Mouse (Mus musculus): ENCODE measurements at regions not wholly inside any gene's neighbourhood (a gene's known extent, or its start where the extent isn't known, plus 50 kb on each side); places are given as distances from the start of the nearest gene placed in this dataset.

DNA sequence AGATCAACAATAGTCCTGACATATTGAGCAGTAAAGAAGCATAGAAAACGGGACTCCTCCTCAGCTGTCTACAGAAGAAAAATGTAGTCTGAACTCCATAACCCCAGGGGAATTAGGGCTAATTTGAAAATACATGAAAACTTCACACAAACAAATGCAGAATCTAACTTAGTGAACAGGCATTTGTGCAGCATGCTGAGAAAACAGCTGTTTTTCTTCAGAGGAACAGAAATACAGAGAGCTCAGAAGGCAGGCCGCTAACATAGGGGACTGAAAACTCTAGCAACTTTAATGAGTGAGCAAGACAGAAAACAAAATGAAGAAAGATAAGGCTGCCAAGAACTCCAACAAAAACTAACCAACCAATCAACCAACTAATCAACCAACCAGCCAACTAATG, 172.7 kb upstream of the Zc3h12c start:
- Histone ChIP-seq H3K4me2 (replicated peaks) (no peak overlapping the region), H3K4me1 (no peaks in the 10 kb centered on the region), H3K9me3 (no peaks in the 10 kb centered on the region), H3K27me3 (no peaks in the 10 kb centered on the region), H3K4me3 (no peak overlapping the region), H3K27ac (no peak overlapping the region), H3K9ac (no peak overlapping the region), H3K36me3 (no peaks in the 10 kb centered on the region)
- 72% methylated on average over 2 of the region's 2 CpGs for WGBS
- no peak for ATAC-seq (ENCODE audit: insufficient number of reproducible peaks, insufficient read depth, low FRiP score, low TSS enrichment)

DNA sequence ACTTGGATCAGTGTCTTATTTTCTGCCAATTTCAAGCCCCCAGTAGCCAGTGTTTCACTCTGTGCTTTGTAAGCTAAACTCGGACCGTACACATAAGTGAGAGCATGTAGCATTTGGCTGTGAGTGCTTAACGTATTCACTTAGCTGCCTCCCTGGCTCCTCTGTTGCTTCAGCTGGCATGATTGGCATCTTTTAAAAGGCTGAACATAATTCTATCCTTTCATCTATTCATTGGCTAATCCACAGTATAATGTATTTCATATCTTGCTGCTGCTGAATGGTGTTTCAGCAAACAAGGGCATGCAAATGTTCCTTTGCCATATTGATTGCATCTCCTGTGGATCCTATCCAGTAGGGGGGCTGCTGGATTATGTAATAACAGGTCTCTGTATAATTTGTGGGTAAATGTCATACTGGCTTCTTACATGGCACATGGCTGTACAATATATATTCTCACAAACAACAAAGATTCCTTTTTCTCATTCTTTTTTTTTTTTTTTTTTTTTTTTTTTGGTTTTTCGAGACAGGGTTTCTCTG, 169.5 kb upstream of the Zc3h12c start:
- 73% methylated on average over 4 of the region's 4 CpGs for WGBS
- no peak overlapping the region for H3K27ac ChIP-seq

DNA sequence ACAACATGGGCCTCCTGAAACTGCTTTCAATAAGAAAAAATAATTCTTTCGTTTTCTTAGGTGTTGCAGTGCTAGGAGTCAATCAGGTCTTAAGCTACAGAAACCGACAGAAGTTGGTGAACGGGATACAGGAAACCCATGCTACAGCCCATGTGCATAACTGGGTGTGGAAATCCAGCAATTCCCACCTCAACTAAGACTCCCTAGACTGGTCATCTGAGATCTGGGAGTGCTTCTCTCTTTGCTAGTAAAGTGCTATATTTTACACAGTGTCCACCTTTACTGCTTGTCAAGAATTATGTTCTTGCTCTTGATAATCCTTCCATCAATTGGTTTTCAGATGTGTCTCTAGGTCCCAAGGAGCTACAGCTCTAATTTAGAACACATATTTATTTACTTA, 166.4 kb upstream of the Zc3h12c start:
- 88% methylated on average over 3 of the region's 3 CpGs for WGBS
- no peak for ATAC-seq (ENCODE audit: insufficient number of reproducible peaks, insufficient read depth, low FRiP score, low TSS enrichment)
- H3K27me3 ChIP-seq: no peaks in the 10 kb centered on the region
- no peak overlapping the region for H3K4me2 ChIP-seq (replicated peaks)
- H3K4me1 ChIP-seq: no peaks in the 10 kb centered on the region
- H3K9ac ChIP-seq: no peak overlapping the region
- no peaks in the 10 kb centered on the region for H3K36me3 ChIP-seq
- no peak overlapping the region for H3K4me3 ChIP-seq
- H3K27ac ChIP-seq: no peak overlapping the region
- H3K9me3 ChIP-seq: no peaks in the 10 kb centered on the region

More for the DNA sequence above, 169.5 kb upstream of the Zc3h12c start:
- ATAC-seq (ENCODE audit: insufficient number of reproducible peaks, insufficient read depth, low FRiP score, low TSS enrichment): no peak
- H3K36me3 ChIP-seq: no peaks in the 10 kb centered on the region
- no peaks in the 10 kb centered on the region for H3K4me1 ChIP-seq
- H3K27me3 ChIP-seq: no peaks in the 10 kb centered on the region
- H3K9me3 ChIP-seq: no peaks in the 10 kb centered on the region
- H3K9ac ChIP-seq: no peak overlapping the region
- no peak overlapping the region for H3K4me3 ChIP-seq
- H3K4me2 ChIP-seq (replicated peaks): no peak overlapping the region

DNA sequence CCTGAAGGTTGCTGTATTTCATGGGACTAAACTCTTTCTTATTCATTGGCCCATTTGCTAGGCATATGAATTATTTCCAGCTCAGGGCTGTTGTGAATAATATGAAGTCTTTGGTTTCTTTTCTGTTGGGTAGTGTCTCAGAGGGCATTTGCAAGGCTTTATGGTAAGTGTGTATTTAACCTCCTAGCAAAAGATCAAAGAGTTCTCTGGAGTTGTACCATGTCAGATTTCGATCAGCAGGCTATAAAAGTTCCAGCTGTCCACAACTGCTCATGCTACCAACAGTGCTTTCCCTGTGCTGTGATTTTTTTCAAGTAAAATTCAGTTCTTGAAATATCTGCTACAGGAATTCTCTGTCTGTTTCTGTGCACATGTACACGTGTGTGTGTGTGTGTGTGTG, 165.5 kb upstream of the Zc3h12c start:
- no peak for ATAC-seq (ENCODE audit: insufficient number of reproducible peaks, insufficient read depth, low FRiP score, low TSS enrichment)
- Histone ChIP-seq H3K27me3 (no peaks in the 10 kb centered on the region), H3K4me3 (no peak overlapping the region), H3K36me3 (no peaks in the 10 kb centered on the region), H3K4me2 (replicated peaks) (no peak overlapping the region), H3K4me1 (no peaks in the 10 kb centered on the region), H3K27ac (no peak overlapping the region), H3K9me3 (no peaks in the 10 kb centered on the region), H3K9ac (no peak overlapping the region)
- WGBS: 48% methylated on average over 2 of the region's 2 CpGs

DNA sequence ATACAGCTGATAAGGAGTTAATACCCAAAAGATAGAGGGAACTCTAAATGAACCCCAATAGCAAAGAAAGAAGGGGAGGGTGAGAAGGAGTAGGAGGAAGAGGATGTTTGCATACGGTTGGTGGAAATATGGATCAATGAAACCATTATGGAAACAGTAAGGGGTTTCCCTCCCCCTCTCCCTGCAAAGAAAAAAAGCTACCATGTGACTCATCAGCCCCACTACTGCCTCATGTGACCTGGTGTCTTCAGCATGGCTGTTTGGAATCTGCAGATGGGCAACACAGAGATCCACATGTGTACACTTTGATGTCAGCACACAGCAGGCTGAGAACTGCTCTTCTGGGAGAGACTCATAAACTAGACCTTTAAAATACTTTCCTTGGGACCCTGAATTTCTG, 163.4 kb upstream of the Zc3h12c start:
- no peak overlapping the region for H3K27ac ChIP-seq
- no peaks in the 10 kb centered on the region for H3K36me3 ChIP-seq
- no peak for ATAC-seq (ENCODE audit: insufficient number of reproducible peaks, insufficient read depth, low FRiP score, low TSS enrichment)
- no peaks in the 10 kb centered on the region for H3K27me3 ChIP-seq
- no peaks in the 10 kb centered on the region for H3K4me1 ChIP-seq
- H3K9ac ChIP-seq: no peak overlapping the region
- no peak overlapping the region for H3K4me2 ChIP-seq (replicated peaks)
- no peak overlapping the region for H3K4me3 ChIP-seq
- 52% methylated on average over 1 of the region's 1 CpGs for WGBS
- H3K9me3 ChIP-seq: no peaks in the 10 kb centered on the region

DNA sequence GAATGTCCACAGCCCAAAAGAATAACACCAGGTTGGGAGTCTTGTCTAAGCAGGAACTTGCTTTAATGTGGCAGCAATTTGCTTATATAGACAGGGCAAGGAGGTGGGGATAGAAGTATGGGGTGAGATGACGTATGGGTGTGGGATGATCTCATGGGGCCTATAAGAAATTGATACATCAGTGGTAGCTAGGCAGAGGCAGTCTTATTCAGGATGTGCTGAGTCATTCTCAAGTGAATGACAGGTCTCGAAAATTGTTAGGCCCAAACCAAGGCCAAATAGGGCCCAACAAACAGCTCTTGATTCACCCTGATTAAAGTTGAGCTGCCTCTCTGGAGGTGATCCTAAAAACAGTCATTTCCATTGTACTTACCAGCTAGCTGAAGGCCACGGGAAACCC, 162.3 kb upstream of the Zc3h12c start:
- Histone ChIP-seq H3K4me3 (no peak overlapping the region), H3K4me1 (no peaks in the 10 kb centered on the region), H3K9ac (no peak overlapping the region), H3K27me3 (no peaks in the 10 kb centered on the region), H3K4me2 (replicated peaks) (no peak overlapping the region), H3K27ac (no peak overlapping the region), H3K36me3 (no peaks in the 10 kb centered on the region), H3K9me3 (no peaks in the 10 kb centered on the region)
- WGBS: 84% methylated on average over 3 of the region's 3 CpGs
- ATAC-seq (ENCODE audit: insufficient number of reproducible peaks, insufficient read depth, low FRiP score, low TSS enrichment): no peak

DNA sequence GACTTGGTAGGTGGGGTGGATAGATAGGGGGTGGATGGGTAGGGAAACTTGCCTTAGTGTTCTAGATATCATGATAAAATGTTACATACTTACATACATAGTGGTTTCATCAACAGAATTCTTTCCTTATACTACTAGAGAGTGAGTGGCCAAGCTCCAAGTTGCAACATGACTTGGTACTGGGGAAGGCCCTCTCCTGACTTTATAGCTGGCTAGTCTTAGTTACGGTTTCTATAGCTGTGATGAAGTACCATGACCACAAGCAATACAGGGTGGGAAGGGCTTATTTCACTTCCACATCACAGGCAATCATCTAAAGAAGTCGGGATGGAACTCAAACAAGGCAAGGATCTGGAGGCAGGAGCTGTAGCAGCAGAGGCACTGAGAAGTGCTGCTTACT, 156.0 kb upstream of the Zc3h12c start:
- Histone ChIP-seq H3K9ac (no peak overlapping the region), H3K4me1 (no peaks in the 10 kb centered on the region), H3K9me3 (no peaks in the 10 kb centered on the region), H3K27ac (no peak overlapping the region), H3K4me2 (replicated peaks) (no peak overlapping the region), H3K36me3 (no peaks in the 10 kb centered on the region), H3K4me3 (no peak overlapping the region), H3K27me3 (no peaks in the 10 kb centered on the region)
- no peak for ATAC-seq (ENCODE audit: insufficient number of reproducible peaks, insufficient read depth, low FRiP score, low TSS enrichment)
- 90% methylated on average over 2 of the region's 2 CpGs for WGBS

DNA sequence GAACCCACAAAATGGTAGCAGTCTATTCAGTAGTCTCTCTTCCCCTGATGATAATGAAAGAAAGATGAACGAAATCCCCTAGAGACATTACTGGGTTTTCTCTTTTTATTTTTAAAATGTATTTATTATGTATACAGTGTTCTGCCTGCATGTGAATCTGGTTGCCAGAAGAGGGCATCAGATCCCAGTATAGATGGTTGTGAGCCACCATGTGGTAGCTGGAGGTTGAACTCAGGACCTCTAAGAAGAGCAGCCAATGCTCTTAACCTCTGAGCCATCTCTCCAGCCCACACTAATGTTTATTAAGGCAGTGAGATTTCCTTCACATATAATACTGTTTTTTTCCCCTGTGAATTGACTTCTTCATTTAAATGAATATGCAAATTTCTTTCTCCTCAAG, 155.4 kb upstream of the Zc3h12c start:
- no peaks in the 10 kb centered on the region for H3K36me3 ChIP-seq
- ATAC-seq (ENCODE audit: insufficient number of reproducible peaks, insufficient read depth, low FRiP score, low TSS enrichment): no peak
- no peaks in the 10 kb centered on the region for H3K9me3 ChIP-seq
- H3K27me3 ChIP-seq: no peaks in the 10 kb centered on the region
- H3K4me3 ChIP-seq: no peak overlapping the region
- no peaks in the 10 kb centered on the region for H3K4me1 ChIP-seq
- H3K27ac ChIP-seq: no peak overlapping the region
- no peak overlapping the region for H3K9ac ChIP-seq
- H3K4me2 ChIP-seq (replicated peaks): no peak overlapping the region
- 71% methylated on average over 1 of the region's 1 CpGs for WGBS

DNA sequence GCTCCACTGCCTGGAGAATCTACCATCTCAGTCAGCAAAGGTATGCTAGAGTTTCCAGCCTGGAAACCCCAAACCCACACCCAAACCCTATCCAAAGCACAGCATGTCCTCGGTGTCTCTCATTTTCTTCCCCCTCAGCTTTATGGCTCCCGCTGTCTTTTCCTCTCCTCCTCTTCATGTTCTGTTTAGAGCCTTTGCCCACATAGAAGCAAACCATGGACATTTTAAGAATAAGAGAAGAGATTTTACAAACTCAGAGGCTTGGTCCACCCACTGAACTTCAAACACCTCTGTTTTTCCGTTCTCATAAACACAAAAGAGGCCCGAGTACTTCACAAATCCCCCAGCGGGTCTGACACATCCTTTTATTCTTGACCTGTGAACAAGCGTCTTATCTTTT, 154.9 kb upstream of the Zc3h12c start:
- no peaks in the 10 kb centered on the region for H3K36me3 ChIP-seq
- H3K27ac ChIP-seq: no peak overlapping the region
- no peaks in the 10 kb centered on the region for H3K4me1 ChIP-seq
- no peaks in the 10 kb centered on the region for H3K27me3 ChIP-seq
- no peak overlapping the region for H3K9ac ChIP-seq
- ATAC-seq (ENCODE audit: insufficient number of reproducible peaks, insufficient read depth, low FRiP score, low TSS enrichment): no peak
- H3K4me2 ChIP-seq (replicated peaks): no peak overlapping the region
- WGBS: 94% methylated on average over 6 of the region's 6 CpGs
- no peaks in the 10 kb centered on the region for H3K9me3 ChIP-seq
- no peak overlapping the region for H3K4me3 ChIP-seq

DNA sequence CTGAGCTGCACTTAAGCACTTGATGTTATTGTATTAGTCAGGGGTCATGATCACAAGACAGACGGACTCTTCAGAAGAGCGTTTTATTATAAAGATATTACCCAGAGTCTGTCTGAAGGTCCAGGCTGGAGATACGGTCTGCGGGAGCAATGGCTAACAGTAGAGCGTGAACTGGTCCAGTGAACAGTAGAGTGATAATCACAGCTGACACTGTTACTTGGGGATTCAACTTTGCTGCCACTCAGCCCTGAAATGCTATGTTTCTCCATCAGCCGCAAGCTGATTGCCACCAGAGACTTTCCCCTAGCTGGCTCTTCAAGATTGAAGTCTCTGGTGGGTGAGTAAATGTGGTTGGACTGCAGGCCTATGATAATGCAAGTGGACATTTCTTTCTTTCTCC, 133.1 kb upstream of the Zc3h12c start:
- H3K27me3 ChIP-seq: no peaks in the 10 kb centered on the region
- H3K4me1 ChIP-seq: no peaks in the 10 kb centered on the region
- no peak overlapping the region for H3K4me3 ChIP-seq
- WGBS: 83% methylated on average over 6 of the region's 6 CpGs
- H3K27ac ChIP-seq: no peak overlapping the region
- H3K9me3 ChIP-seq: no peaks in the 10 kb centered on the region
- no peak overlapping the region for H3K9ac ChIP-seq
- ATAC-seq (ENCODE audit: insufficient number of reproducible peaks, insufficient read depth, low FRiP score, low TSS enrichment): no peak
- no peak overlapping the region for H3K4me2 ChIP-seq (replicated peaks)
- H3K36me3 ChIP-seq: no peaks in the 10 kb centered on the region

DNA sequence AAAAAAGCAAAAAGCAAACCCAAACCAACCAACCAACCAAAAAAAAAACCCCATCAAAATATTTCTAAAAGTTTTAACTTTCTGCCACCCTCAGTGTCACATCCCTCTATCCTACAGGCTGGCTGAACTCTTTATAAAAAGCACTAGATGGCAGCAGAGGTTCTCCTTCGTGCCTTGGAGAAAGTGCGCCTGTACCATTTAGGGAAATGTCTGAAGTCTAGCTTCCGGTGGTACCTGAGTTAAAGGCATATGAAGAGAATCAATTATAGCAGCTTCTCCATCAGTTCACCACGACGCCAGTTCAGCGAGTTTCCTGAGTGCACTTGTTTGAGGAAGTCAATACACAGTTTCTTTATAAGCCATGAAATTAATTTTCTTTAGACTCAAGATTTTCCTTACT, 130.0 kb upstream of the Zc3h12c start:
- no peak for ATAC-seq (ENCODE audit: insufficient number of reproducible peaks, insufficient read depth, low FRiP score, low TSS enrichment)
- Histone ChIP-seq H3K27ac (no peak overlapping the region), H3K27me3 (no peaks in the 10 kb centered on the region), H3K36me3 (no peaks in the 10 kb centered on the region), H3K4me1 (no peaks in the 10 kb centered on the region), H3K9me3 (no peaks in the 10 kb centered on the region), H3K4me2 (replicated peaks) (no peak overlapping the region), H3K4me3 (no peak overlapping the region), H3K9ac (no peak overlapping the region)
- WGBS: 7% methylated on average over 6 of the region's 6 CpGs

DNA sequence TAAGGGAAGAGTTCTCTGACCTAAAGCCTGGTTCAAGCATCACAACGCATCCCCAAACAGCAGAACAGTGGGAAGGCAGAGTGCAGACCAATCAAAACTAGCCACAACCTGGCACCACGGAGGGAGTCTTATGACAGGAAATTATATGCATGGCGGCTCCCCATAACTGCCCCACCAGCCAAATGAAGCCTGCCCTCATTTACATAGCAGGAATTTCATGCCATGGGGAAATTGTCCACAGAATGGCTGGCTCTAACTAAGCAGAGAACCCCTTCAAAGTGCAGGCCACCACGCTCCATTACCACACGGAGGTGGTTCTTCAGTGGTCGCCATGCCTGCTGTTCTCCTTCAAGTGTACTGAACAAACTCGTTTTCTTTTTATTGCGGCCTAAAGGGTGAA, 126.3 kb upstream of the Zc3h12c start:
- Histone ChIP-seq H3K9me3 (no peaks in the 10 kb centered on the region), H3K4me3 (no peak overlapping the region), H3K9ac (no peak overlapping the region), H3K4me2 (replicated peaks) (no peak overlapping the region), H3K4me1 (no peaks in the 10 kb centered on the region), H3K27ac (no peak overlapping the region), H3K36me3 (no peaks in the 10 kb centered on the region), H3K27me3 (no peaks in the 10 kb centered on the region)
- ATAC-seq (ENCODE audit: insufficient number of reproducible peaks, insufficient read depth, low FRiP score, low TSS enrichment): no peak
- 82% methylated on average over 8 of the region's 8 CpGs for whole genome bisulfite sequencing

DNA sequence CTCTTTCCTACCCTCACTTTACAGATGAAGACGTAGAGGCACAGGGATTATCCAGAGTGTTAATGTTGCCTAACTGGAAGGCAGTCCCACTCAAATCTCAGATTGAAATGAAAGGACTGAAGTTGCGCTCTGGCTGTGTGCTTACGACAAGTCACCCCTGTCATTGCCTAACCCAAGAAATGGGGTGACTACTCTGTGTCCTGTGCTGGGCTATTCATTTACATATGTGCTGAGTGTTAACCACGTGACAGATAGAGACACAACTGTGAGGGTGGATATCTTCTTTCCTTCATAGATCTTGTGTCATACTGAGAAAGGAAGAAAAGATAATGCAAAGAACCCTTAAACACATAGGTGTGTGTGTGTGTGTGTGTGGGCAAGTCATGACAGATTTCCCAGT, 120.7 kb upstream of the Zc3h12c start:
- Histone ChIP-seq H3K36me3 (no peaks in the 10 kb centered on the region), H3K27ac (no peak overlapping the region), H3K27me3 (no peaks in the 10 kb centered on the region), H3K4me1 (no peaks in the 10 kb centered on the region), H3K9ac (no peak overlapping the region), H3K4me2 (replicated peaks) (no peak overlapping the region), H3K9me3 (no peaks in the 10 kb centered on the region), H3K4me3 (no peak overlapping the region)
- 80% methylated on average over 4 of the region's 4 CpGs for WGBS
- no peak for ATAC-seq (ENCODE audit: insufficient number of reproducible peaks, insufficient read depth, low FRiP score, low TSS enrichment)

All from embryonic facial prominence, embryonic 12.5 days (tissue).